Mouse (Mus musculus): ENCODE measurements around the gene Aqp8. TPM values are rescaled to one million over a fixed set of nuclear protein-coding genes. Genes with fewer than 3 reads are reported as not detected.

Aqp8 gene
- not detected in 2 replicates for polyA plus RNA-seq (2015; fragmentation: Nextera tagmentation; extraction: Ambion mirVana)

- WGBS, result 63% methylated on average over 9 of the region's 9 CpGs
Observed at GRCm38 (mm10) chr7:123462070-123462501, at the start of gene Aqp8. TSS of gene Aqp8 (plus strand) at chr7:123462291.

GRCm38 (mm10) chr7:123416803-123417202 is 45.3 kb upstream of the Aqp8 start:
- no peak for ATAC-seq (ENCODE audit: low FRiP score, low read depth)

More at GRCm38 (mm10) chr7:123462070-123462501, at the start of gene Aqp8:
- Histone ChIP-seq H3K4me2 (replicated peaks) (no peak within 1 kb of the TSS), H3K4me1 (peaks cover 4% of the 10 kb centered on the region; the same call in 1 of the 2 replicates), H3K27me3 (peaks cover 3% of the 10 kb centered on the region; the same call in 1 of the 2 replicates), H3K9me3 (no peaks in the 10 kb centered on the region), H3K36me3 (no peaks in the 10 kb centered on the region), H3K9ac (no peak within 1 kb of the TSS), H3K4me3 (no peak within 1 kb of the TSS), H3K27ac (no peak within 1 kb of the TSS)
- no peak for ATAC-seq (ENCODE audit: low FRiP score, low read depth)

GRCm38 (mm10) chr7:123417661-123418060 is 44.4 kb upstream of the Aqp8 start:
- Histone ChIP-seq H3K4me3 (no peak overlapping the region), H3K27ac (no peak overlapping the region), H3K9ac (no peak overlapping the region), H3K4me2 (replicated peaks) (no peak overlapping the region), H3K4me1 (no peaks in the 10 kb centered on the region), H3K27me3 (no peaks in the 10 kb centered on the region), H3K9me3 (no peaks in the 10 kb centered on the region), H3K36me3 (peaks cover 61% of the 10 kb centered on the region)
- WGBS, result 91% methylated on average over 3 of the region's 3 CpGs
- ATAC-seq (ENCODE audit: low FRiP score, low read depth), result no peak

More at GRCm38 (mm10) chr7:123416803-123417202, 45.3 kb upstream of the Aqp8 start:
- Histone ChIP-seq H3K4me1 (no peaks in the 10 kb centered on the region), H3K9ac (no peak overlapping the region), H3K27me3 (no peaks in the 10 kb centered on the region), H3K4me2 (replicated peaks) (no peak overlapping the region), H3K36me3 (peaks cover 58% of the 10 kb centered on the region), H3K4me3 (no peak overlapping the region), H3K27ac (no peak overlapping the region), H3K9me3 (no peaks in the 10 kb centered on the region)
- 82% methylated on average over 4 of the region's 4 CpGs for WGBS

GRCm38 (mm10) chr7:123419984-123420383 is 42.1 kb upstream of the Aqp8 start:
- no peaks in the 10 kb centered on the region for H3K27me3 ChIP-seq
- H3K9me3 ChIP-seq, result no peaks in the 10 kb centered on the region
- no peak overlapping the region for H3K9ac ChIP-seq
- no peak overlapping the region for H3K4me3 ChIP-seq
- no peak overlapping the region for H3K4me2 ChIP-seq (replicated peaks)
- peaks cover 68% of the 10 kb centered on the region for H3K36me3 ChIP-seq
- H3K4me1 ChIP-seq, result no peaks in the 10 kb centered on the region
- no peak overlapping the region for H3K27ac ChIP-seq
- ATAC-seq (ENCODE audit: low FRiP score, low read depth), result no peak
- WGBS, result 97% methylated on average over 4 of the region's 4 CpGs

- no peak for ATAC-seq (ENCODE audit: low FRiP score, low read depth)
- H3K27me3 ChIP-seq, result no peaks in the 10 kb centered on the region
- H3K4me1 ChIP-seq, result no peaks in the 10 kb centered on the region
- no peak overlapping the region for H3K9ac ChIP-seq
- no peaks in the 10 kb centered on the region for H3K9me3 ChIP-seq
- no peak overlapping the region for H3K4me3 ChIP-seq
- peaks cover 76% of the 10 kb centered on the region for H3K36me3 ChIP-seq
- WGBS, result 79% methylated on average over 3 of the region's 3 CpGs
- H3K27ac ChIP-seq, result no peak overlapping the region
- no peak overlapping the region for H3K4me2 ChIP-seq (replicated peaks)
Observed at GRCm38 (mm10) chr7:123421958-123422357, 40.1 kb upstream of the Aqp8 start.

GRCm38 (mm10) chr7:123424281-123424680 is 37.8 kb upstream of the Aqp8 start:
- no peak overlapping the region for H3K4me3 ChIP-seq
- peaks cover 70% of the 10 kb centered on the region for H3K36me3 ChIP-seq
- no peaks in the 10 kb centered on the region for H3K9me3 ChIP-seq
- no peak for ATAC-seq (ENCODE audit: low FRiP score, low read depth)
- no peak overlapping the region for H3K27ac ChIP-seq
- H3K9ac ChIP-seq, result no peak overlapping the region
- no peaks in the 10 kb centered on the region for H3K27me3 ChIP-seq
- no peak overlapping the region for H3K4me2 ChIP-seq (replicated peaks)
- 92% methylated on average over 6 of the region's 6 CpGs for WGBS
- H3K4me1 ChIP-seq, result no peaks in the 10 kb centered on the region

GRCm38 (mm10) chr7:123425134-123425757 is 36.8 kb upstream of the Aqp8 start:
- Histone ChIP-seq H3K4me1 (no peaks in the 10 kb centered on the region), H3K4me2 (replicated peaks) (no peak overlapping the region), H3K36me3 (peaks cover 69% of the 10 kb centered on the region), H3K4me3 (no peak overlapping the region), H3K27me3 (no peaks in the 10 kb centered on the region), H3K27ac (no peak overlapping the region), H3K9ac (no peak overlapping the region), H3K9me3 (no peaks in the 10 kb centered on the region)
- WGBS, result 90% methylated on average over 6 of the region's 6 CpGs
- ATAC-seq (ENCODE audit: low FRiP score, low read depth), result no peak

GRCm38 (mm10) chr7:123429624-123430410 is 32.3 kb upstream of the Aqp8 start:
- no peak overlapping the region for H3K4me3 ChIP-seq
- WGBS, result 83% methylated on average over 8 of the region's 8 CpGs
- no peaks in the 10 kb centered on the region for H3K9me3 ChIP-seq
- no peak overlapping the region for H3K9ac ChIP-seq
- no peak overlapping the region for H3K27ac ChIP-seq
- ATAC-seq (ENCODE audit: low FRiP score, low read depth), result no peak
- peaks cover 53% of the 10 kb centered on the region for H3K36me3 ChIP-seq
- H3K4me1 ChIP-seq, result no peaks in the 10 kb centered on the region
- no peak overlapping the region for H3K4me2 ChIP-seq (replicated peaks)
- no peaks in the 10 kb centered on the region for H3K27me3 ChIP-seq

GRCm38 (mm10) chr7:123430411-123430705 is 31.7 kb upstream of the Aqp8 start:
- Histone ChIP-seq H3K4me2 (replicated peaks) (no peak overlapping the region), H3K4me3 (no peak overlapping the region), H3K27ac (no peak overlapping the region), H3K36me3 (peaks cover 49% of the 10 kb centered on the region), H3K9ac (no peak overlapping the region), H3K9me3 (no peaks in the 10 kb centered on the region), H3K4me1 (no peaks in the 10 kb centered on the region), H3K27me3 (no peaks in the 10 kb centered on the region)
- 73% methylated on average over 4 of the region's 4 CpGs for WGBS
- no peak for ATAC-seq (ENCODE audit: low FRiP score, low read depth)

GRCm38 (mm10) chr7:123431206-123431605 is 30.9 kb upstream of the Aqp8 start:
- ATAC-seq (ENCODE audit: low FRiP score, low read depth), result no peak
- 76% methylated on average over 4 of the region's 4 CpGs for WGBS
- Histone ChIP-seq H3K9me3 (no peaks in the 10 kb centered on the region), H3K36me3 (peaks cover 43% of the 10 kb centered on the region), H3K9ac (no peak overlapping the region), H3K4me3 (no peak overlapping the region), H3K27me3 (no peaks in the 10 kb centered on the region), H3K27ac (no peak overlapping the region), H3K4me1 (no peaks in the 10 kb centered on the region), H3K4me2 (replicated peaks) (no peak overlapping the region)

GRCm38 (mm10) chr7:123442079-123442478 is 20.0 kb upstream of the Aqp8 start:
- Histone ChIP-seq H3K9ac (no peak overlapping the region), H3K4me3 (no peak overlapping the region), H3K27ac (no peak overlapping the region), H3K36me3 (no peaks in the 10 kb centered on the region), H3K27me3 (no peaks in the 10 kb centered on the region), H3K4me2 (replicated peaks) (no peak overlapping the region), H3K9me3 (no peaks in the 10 kb centered on the region), H3K4me1 (no peaks in the 10 kb centered on the region)
- WGBS, result 85% methylated on average over 1 of the region's 1 CpGs
- no peak for ATAC-seq (ENCODE audit: low FRiP score, low read depth)

GRCm38 (mm10) chr7:123448794-123449193 is 13.3 kb upstream of the Aqp8 start:
- Histone ChIP-seq H3K4me1 (no peaks in the 10 kb centered on the region), H3K36me3 (no peaks in the 10 kb centered on the region), H3K9me3 (no peaks in the 10 kb centered on the region), H3K4me3 (no peak overlapping the region), H3K4me2 (replicated peaks) (no peak overlapping the region), H3K27me3 (no peaks in the 10 kb centered on the region), H3K9ac (no peak overlapping the region), H3K27ac (no peak overlapping the region)
- WGBS, result 76% methylated on average over 2 of the region's 2 CpGs
- no peak for ATAC-seq (ENCODE audit: low FRiP score, low read depth)

All from limb, embryonic 13.5 days (tissue).